Mouse (Mus musculus) hindbrain, postnatal 0 days (tissue): ENCODE measurements around the gene Rabep1. TPM values are rescaled to one million over a fixed set of nuclear protein-coding genes. Genes with fewer than 3 reads are reported as not detected.

ENCODE experiments used
- ATAC-seq: fragments of 200-750 bp; cut with Nextera tagmentation; 2 replicates; pipeline ENCODE4 v1.8.0; 2017; ENCODE audit warnings: mild to moderate bottlenecking, moderate TSS enrichment, moderate library complexity
- DNase-seq: peaks from one replicate; pipeline ENCODE4 v3.0.0-alpha.2; 2015; ENCODE audit warnings: low spot score
- H3K27ac ChIP-seq: fragments of 300-500 bp; sonication (generic); 2 replicates; pipeline ENCODE4 v1.5.1; 2014; ENCODE audit warnings: mild to moderate bottlenecking
- H3K27me3 ChIP-seq: fragments of 300-500 bp; sonication (generic); 2 replicates; pipeline ENCODE4 v1.6.1; 2014; ENCODE audit warnings: low read length, mixed read lengths; ENCODE audit not compliant: insufficient read depth
- H3K36me3 ChIP-seq: fragments of 300-500 bp; sonication (generic); 2 replicates; pipeline ENCODE4 v1.6.1; 2014; ENCODE audit warnings: low read length, mixed read lengths; ENCODE audit not compliant: insufficient read depth
- H3K4me1 ChIP-seq: fragments of 300-500 bp; sonication (generic); 2 replicates; pipeline ENCODE4 v1.6.1; 2014; ENCODE audit warnings: antibody characterized with exemption, low read length, mixed read lengths; ENCODE audit not compliant: insufficient read depth
- H3K4me2 ChIP-seq: fragments of 300-500 bp; sonication (generic); 2 replicates; pipeline ENCODE4 v1.6.1; 2014; ENCODE audit warnings: low read depth, mild to moderate bottlenecking, low read length, moderate library complexity, mixed read lengths
- H3K4me3 ChIP-seq: fragments of 300-500 bp; sonication (generic); 2 replicates; pipeline ENCODE4 v1.5.1; 2014; ENCODE audit warnings: low read length
- H3K9ac ChIP-seq: fragments of 300-500 bp; sonication (generic); replicated peaks from 2 replicates; pipeline ENCODE4 v1.6.1; 2014; ENCODE audit warnings: mild to moderate bottlenecking, low read length, moderate library complexity, mixed read lengths
- H3K9me3 ChIP-seq: fragments of 300-500 bp; sonication (generic); 2 replicates; pipeline ENCODE4 v1.6.1; 2016; ENCODE audit warnings: low read length, mixed read lengths
- CTCF ChIP-seq: IDR thresholded peaks from 2 replicates; pipeline ENCODE4 v1.5.1; 2016; ENCODE audit warnings: antibody characterized with exemption, control low read depth, low read depth
- WGBS: fragments of 180-500 bp; shearing (Covaris S2); extraction: QIAGEN DNeasy Blood & Tissue Kit; methylation state at CpG from one replicate; pipeline ENCODE4 v1.1.7; 2014; 5-methylcytosine and 5-hydroxymethylcytosine counted together
- polyA plus RNA-seq: library from polyadenylated mRNA; unstranded; fragments of >200 nt; fragmentation: Nextera tagmentation; extraction: Ambion mirVana; gene quantifications from 2 replicates; pipeline ENCODE4 v1.2.1, GENCODE M21; 2015
- total RNA-seq: library from RNA; depleted of rRNA; stranded (reverse); fragments of >200 nt; gene quantifications from 2 replicates; pipeline ENCODE4 v1.2.3, GENCODE M21; 2014

Gene Rabep1
- total and polyA plus RNA-seq, 2 experiments from 2014 or later, result 47.1 to 101 TPM

GRCm38 (mm10) chr11:70917896-70918295, 73.3 kb downstream of the Rabep1 start:
- H3K9ac ChIP-seq, result no peak overlapping the region
- DNase-seq (no peak), ATAC-seq (no peak)
- no peaks in the 10 kb centered on the region for H3K27me3 ChIP-seq
- 85% methylated on average over 2 of the region's 2 CpGs for WGBS
- H3K27ac ChIP-seq, result no peak overlapping the region
- H3K4me1 ChIP-seq, result no peaks in the 10 kb centered on the region
- H3K4me2 ChIP-seq, result no peak overlapping the region
- no peaks in the 10 kb centered on the region for H3K9me3 ChIP-seq
- peaks cover 23% of the 10 kb centered on the region for H3K36me3 ChIP-seq
- no peak for TF ChIP-seq CTCF
- H3K4me3 ChIP-seq, result no peak overlapping the region

GRCm38 (mm10) chr11:70919524-70919923, 74.9 kb downstream of the Rabep1 start:
- H3K9ac ChIP-seq, result no peak overlapping the region
- H3K36me3 ChIP-seq, result peaks cover 36% of the 10 kb centered on the region
- H3K4me3 ChIP-seq, result no peak overlapping the region
- no peak for DNase-seq
- H3K27ac ChIP-seq, result no peak overlapping the region
- H3K4me2 ChIP-seq, result no peak overlapping the region
- H3K4me1 ChIP-seq, result no peaks in the 10 kb centered on the region
- H3K9me3 ChIP-seq, result no peaks in the 10 kb centered on the region
- no peak for ATAC-seq
- TF ChIP-seq CTCF, result no peak
- WGBS, result 94% methylated on average over 4 of the region's 4 CpGs
- no peaks in the 10 kb centered on the region for H3K27me3 ChIP-seq

- H3K9ac ChIP-seq, result no peak overlapping the region
- H3K4me1 ChIP-seq, result no peaks in the 10 kb centered on the region
- H3K36me3 ChIP-seq, result peaks cover 18% of the 10 kb centered on the region
- no peaks in the 10 kb centered on the region for H3K9me3 ChIP-seq
- 83% methylated on average over 5 of the region's 5 CpGs for WGBS
- H3K27ac ChIP-seq, result no peak overlapping the region
- no peak overlapping the region for H3K4me3 ChIP-seq
- TF ChIP-seq CTCF, result no peak
- no peak overlapping the region for H3K4me2 ChIP-seq
- no peaks in the 10 kb centered on the region for H3K27me3 ChIP-seq
- no peak for DNase-seq
- ATAC-seq, result no peak
Observed at GRCm38 (mm10) chr11:70931461-70931860, 86.9 kb downstream of the Rabep1 start.

GRCm38 (mm10) chr11:70935316-70935715, 90.7 kb downstream of the Rabep1 start:
- ATAC-seq, result 0 out of 2 replicates have a peak, but pooled peaks have one; percentile 29
- 89% methylated on average over 7 of the region's 7 CpGs for WGBS

GRCm38 (mm10) chr11:70942596-70942995, 98.0 kb downstream of the Rabep1 start:
- DNase-seq (no peak), ATAC-seq (no peak)
- no peak overlapping the region for H3K9ac ChIP-seq
- H3K27me3 ChIP-seq, result no peaks in the 10 kb centered on the region
- H3K4me2 ChIP-seq, result no peak overlapping the region
- H3K36me3 ChIP-seq, result peaks cover 61% of the 10 kb centered on the region
- no peaks in the 10 kb centered on the region for H3K9me3 ChIP-seq
- H3K4me3 ChIP-seq, result no peak overlapping the region
- WGBS, result 93% methylated on average over 1 of the region's 1 CpGs
- H3K4me1 ChIP-seq, result no peaks in the 10 kb centered on the region
- H3K27ac ChIP-seq, result no peak overlapping the region
- peak; percentile 15; the same call in 1 of the 2 replicates for TF ChIP-seq CTCF

More at GRCm38 (mm10) chr11:70935316-70935715, 90.7 kb downstream of the Rabep1 start:
- TF ChIP-seq CTCF, result peak; percentile 38; the same call in 1 of the 2 replicates
- H3K4me1 ChIP-seq, result no peaks in the 10 kb centered on the region
- no peak overlapping the region for H3K9ac ChIP-seq
- peaks cover 47% of the 10 kb centered on the region for H3K36me3 ChIP-seq
- DNase-seq, result peak; percentile 8
- H3K4me3 ChIP-seq, result no peak overlapping the region
- no peak overlapping the region for H3K4me2 ChIP-seq
- no peaks in the 10 kb centered on the region for H3K27me3 ChIP-seq
- no peak overlapping the region for H3K27ac ChIP-seq
- H3K9me3 ChIP-seq, result no peaks in the 10 kb centered on the region

GRCm38 (mm10) chr11:70943651-70944050, 99.1 kb downstream of the Rabep1 start:
- H3K4me2 ChIP-seq, result no peak overlapping the region
- TF ChIP-seq CTCF, result no peak
- H3K36me3 ChIP-seq, result peaks cover 63% of the 10 kb centered on the region
- no peaks in the 10 kb centered on the region for H3K4me1 ChIP-seq
- no peaks in the 10 kb centered on the region for H3K9me3 ChIP-seq
- DNase-seq, result no peak
- H3K27ac ChIP-seq, result no peak overlapping the region
- 91% methylated on average over 7 of the region's 7 CpGs for WGBS
- H3K27me3 ChIP-seq, result no peaks in the 10 kb centered on the region
- H3K4me3 ChIP-seq, result no peak overlapping the region
- H3K9ac ChIP-seq, result no peak overlapping the region
- no peak for ATAC-seq

GRCm38 (mm10) chr11:70944935-70945817, 100.6 kb downstream of the Rabep1 start:
- Histone ChIP-seq H3K9me3 (no peaks in the 10 kb centered on the region), H3K36me3 (peaks cover 63% of the 10 kb centered on the region), H3K4me3 (no peak overlapping the region), H3K9ac (no peak overlapping the region), H3K4me2 (no peak overlapping the region), H3K27me3 (no peaks in the 10 kb centered on the region), H3K27ac (no peak overlapping the region), H3K4me1 (no peaks in the 10 kb centered on the region)
- ATAC-seq (no peak), DNase-seq (no peak)
- 85% methylated on average over 4 of the region's 4 CpGs for WGBS
- no peak for TF ChIP-seq CTCF
